Mouse (Mus musculus) liver, embryonic 14.5 days (tissue): ENCODE measurements around the gene Arl10. TPM values are rescaled to one million over a fixed set of nuclear protein-coding genes. Genes with fewer than 3 reads are reported as not detected.

Experiments used
- ATAC-seq: fragments of 200-750 bp; cut with Nextera tagmentation; 2 replicates; pipeline ENCODE4 v1.8.0; 2017; ENCODE audit warnings: moderate number of reproducible peaks, mild to moderate bottlenecking, moderate library complexity; ENCODE audit not compliant: insufficient read depth
- DNase-seq, 3 experiments: peaks; one replicate each; pipeline ENCODE4 v3.0.0-alpha.2; 2012 to 2013; ENCODE audit warnings: low read depth in 3 of 3, low spot score in 3 of 3
- H3K27ac ChIP-seq: fragments of 300-500 bp; sonication (generic); 2 replicates; pipeline ENCODE4 v1.5.1; 2014; ENCODE audit warnings: moderate library complexity, mild to moderate bottlenecking, control low read depth, inconsistent platforms
- H3K27me3 ChIP-seq: fragments of 300-500 bp; sonication (generic); 2 replicates; pipeline ENCODE4 v1.6.1; 2014; ENCODE audit warnings: mild to moderate bottlenecking, low read length, moderate library complexity; ENCODE audit not compliant: control insufficient read depth, insufficient read depth
- H3K36me3 ChIP-seq: fragments of 300-500 bp; sonication (generic); replicated peaks from 2 replicates; pipeline ENCODE4 v1.6.1; 2014; ENCODE audit warnings: low read depth; ENCODE audit not compliant: control insufficient read depth, insufficient read depth
- H3K4me1 ChIP-seq, 2 experiments: fragments of 200-500 bp in 1 of 2; fragments of 300-500 bp in 1 of 2; sonication (generic) in 1 of 2; replicated peaks; 2 replicates each; pipeline ENCODE4 v1.6.1; 2012 to 2014; ENCODE audit warnings: antibody characterized with exemption in 1 of 2, inconsistent platforms in 1 of 2, low read length in 1 of 2; ENCODE audit not compliant: control insufficient read depth in 2 of 2, insufficient read depth in 2 of 2
- H3K4me2 ChIP-seq: fragments of 300-500 bp; sonication (generic); 2 replicates; pipeline ENCODE4 v1.6.1; 2014; ENCODE audit warnings: low read depth, mild to moderate bottlenecking, control low read depth, moderate library complexity
- H3K4me3 ChIP-seq, 2 experiments: fragments of 200-500 bp in 1 of 2; fragments of 300-500 bp in 1 of 2; sonication (generic) in 1 of 2; 2 replicates each; pipeline ENCODE4 v1.5.1; 2012 to 2014; ENCODE audit warnings: low read depth in 2 of 2, low read length in 2 of 2, mild to moderate bottlenecking in 2 of 2, control low read depth in 1 of 2, inconsistent platforms in 1 of 2, moderate library complexity in 1 of 2; ENCODE audit not compliant: insufficient read depth in 1 of 2
- H3K9ac ChIP-seq: fragments of 300-500 bp; sonication (generic); replicated peaks from 2 replicates; pipeline ENCODE4 v1.6.1; 2014; ENCODE audit warnings: mild to moderate bottlenecking, control low read depth, moderate library complexity
- H3K9me3 ChIP-seq: fragments of 300-500 bp; sonication (generic); 2 replicates; pipeline ENCODE4 v1.6.1; 2016; ENCODE audit warnings: low read length, mixed read lengths; ENCODE audit not compliant: control insufficient read depth
- CTCF ChIP-seq: IDR thresholded peaks from 2 replicates; pipeline ENCODE4 v1.5.1; 2016; ENCODE audit warnings: antibody characterized with exemption, low read depth, control low read depth
- EP300 ChIP-seq: IDR thresholded peaks from 2 replicates; pipeline ENCODE4 v1.6.1; 2016; ENCODE audit warnings: antibody characterized with exemption, low read depth
- WGBS: fragments of 180-500 bp; shearing (Covaris S2); extraction: QIAGEN DNeasy Blood & Tissue Kit; methylation state at CpG from one replicate; pipeline ENCODE4 v1.1.7; 2014; ENCODE audit not compliant: insufficient replicate concordance; 5-methylcytosine and 5-hydroxymethylcytosine counted together
- microRNA-seq: library from miRNA; unstranded; fragments of <30 nt; microRNA quantifications from one replicate; pipeline ENCODE4, GENCODE M21; 2016
- polyA plus RNA-seq, 2 experiments: library from polyadenylated mRNA; depleted of rRNA in 1 of 2; stranded (reverse) in 1 of 2; unstranded in 1 of 2; fragments of >200 nt; fragmentation: Nextera tagmentation in 1 of 2; extraction: Ambion mirVana in 1 of 2; gene quantifications; 2 replicates each; pipeline versions ENCODE4 v1.2.1 to v1.2.3; 2012 to 2014

Arl10 gene
- polyA plus RNA-seq, 2 experiments, result 4.2 to 5.6 TPM

- no peak overlapping the region for H3K4me2 ChIP-seq
- no peaks in the 10 kb centered on the region for H3K9me3 ChIP-seq
- H3K9ac ChIP-seq, result no peak overlapping the region
- no peak overlapping the region for H3K27ac ChIP-seq
- TF ChIP-seq CTCF (peak; percentile 40; the same call in 1 of the 2 replicates), EP300 (no peak)
- WGBS, result 52% methylated on average over 6 of the region's 6 CpGs
- DNase-seq (no peak), ATAC-seq (no peak)
- no peaks in the 10 kb centered on the region for H3K36me3 ChIP-seq
- no peak overlapping the region for H3K4me3 ChIP-seq
- no peaks in the 10 kb centered on the region for H3K27me3 ChIP-seq
- peaks cover 5% of the 10 kb centered on the region in 2 experiments for H3K4me1 ChIP-seq
These were observed 42.2 kb downstream of the Arl10 start for GRCm38 (mm10) chr13:54616998-54617397.

DNA sequence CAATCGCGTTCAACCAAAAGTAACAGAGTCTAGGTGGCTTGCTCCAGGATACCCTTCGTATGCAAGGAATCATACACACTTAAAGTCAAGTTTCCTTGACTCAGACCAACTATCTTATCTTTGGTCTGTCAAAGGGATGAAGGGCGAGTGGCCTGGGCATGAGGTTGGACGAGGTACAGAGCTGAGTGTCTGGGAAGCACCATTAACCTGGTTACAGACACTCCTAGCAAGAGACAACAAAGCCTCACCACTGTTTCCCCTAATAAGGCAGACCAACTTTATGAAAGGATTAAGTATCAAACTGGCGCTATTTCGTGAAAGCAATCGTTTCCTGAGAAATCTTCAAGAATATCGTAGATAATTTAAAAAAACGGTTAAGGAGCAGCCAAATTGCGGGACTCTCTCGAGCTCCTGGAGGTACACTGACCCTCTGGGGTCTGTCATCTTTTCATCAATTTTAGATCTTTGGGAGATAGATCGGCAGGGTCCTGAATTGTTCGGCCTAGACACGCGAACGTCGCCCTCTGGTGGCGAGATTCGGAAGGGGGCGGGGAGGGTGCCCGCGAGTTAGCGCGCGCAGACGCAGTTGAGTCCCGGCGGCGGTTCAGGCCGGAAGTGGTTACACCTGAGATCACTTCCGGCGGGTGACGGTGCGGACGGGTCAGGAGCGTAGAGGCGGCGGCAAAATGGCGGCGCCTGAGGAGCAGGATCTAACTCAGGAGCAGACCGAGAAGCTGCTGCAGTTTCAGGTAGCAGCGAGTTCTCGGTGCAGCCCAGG is 46.5 kb downstream of the Arl10 start, which contains the start of gene Faf2:
TSS of gene Faf2 (plus strand) at position 630 of the 778 bp plus-strand sequence.
- 9% methylated on average over 44 of the region's 44 CpGs for WGBS

DNA sequence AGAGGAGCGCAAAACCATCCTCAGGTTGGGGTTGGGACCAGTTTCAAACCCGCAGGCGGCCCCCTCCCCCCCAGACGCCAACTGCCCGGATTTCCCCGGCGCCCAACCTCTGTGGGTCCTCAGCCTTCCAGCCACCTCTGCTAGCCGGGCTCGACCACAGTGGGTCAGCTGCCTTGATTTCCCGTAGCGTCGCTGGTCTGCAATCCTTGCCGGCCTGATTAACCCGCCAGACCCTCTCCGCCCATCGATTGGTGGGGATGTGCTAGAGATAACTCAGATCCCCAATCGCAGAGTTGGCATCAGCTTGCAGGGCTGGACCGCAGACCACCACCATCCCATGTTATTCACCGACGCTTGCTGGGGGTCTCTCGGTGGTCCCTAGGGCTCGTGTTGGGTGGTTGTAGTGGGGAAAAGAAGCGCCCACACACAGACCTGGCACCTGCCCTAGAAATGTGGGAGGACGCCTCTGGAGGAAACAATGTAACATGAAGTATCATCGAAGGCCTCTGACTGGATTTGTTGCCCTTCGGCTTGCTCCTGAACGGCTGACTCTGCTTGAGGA is 47.2 kb downstream of the Arl10 start:
- DNase-seq (peak in 1 of 3 experiments; percentile 20), ATAC-seq (peak; percentile 52)
- Histone ChIP-seq H3K9ac (peak overlapping the region; percentile 95), H3K27ac (peak overlapping the region; percentile 59), H3K4me2 (peak overlapping the region; percentile 81), H3K4me1 (peaks cover 9 to 12% of the 10 kb centered on the region in 2 experiments), H3K9me3 (no peaks in the 10 kb centered on the region), H3K27me3 (no peaks in the 10 kb centered on the region), H3K36me3 (no peaks in the 10 kb centered on the region), H3K4me3 (peak overlapping the region; percentile 87 to 88)
- 1% methylated on average over 27 of the region's 27 CpGs for WGBS
- TF ChIP-seq CTCF, result no peak
- TF ChIP-seq EP300, result no peak

More for the DNA sequence above, 46.5 kb downstream of the Arl10 start, which contains the start of gene Faf2:
- DNase-seq, result peak; percentile 90 to 92 (median 91)
- TF ChIP-seq EP300 (no peak), CTCF (peak; percentile 99)
- H3K4me3 ChIP-seq, result peak within 1 kb of the TSS; percentile 87 to 88
- H3K27me3 ChIP-seq, result no peaks in the 10 kb centered on the region
- H3K9ac ChIP-seq, result peak within 1 kb of the TSS; percentile 95
- ATAC-seq, result peak; percentile 99
- peaks cover 9 to 12% of the 10 kb centered on the region in 2 experiments for H3K4me1 ChIP-seq
- no peaks in the 10 kb centered on the region for H3K36me3 ChIP-seq
- peak within 1 kb of the TSS; percentile 59 for H3K27ac ChIP-seq
- H3K4me2 ChIP-seq, result peak within 1 kb of the TSS; percentile 81
- no peaks in the 10 kb centered on the region for H3K9me3 ChIP-seq

DNA sequence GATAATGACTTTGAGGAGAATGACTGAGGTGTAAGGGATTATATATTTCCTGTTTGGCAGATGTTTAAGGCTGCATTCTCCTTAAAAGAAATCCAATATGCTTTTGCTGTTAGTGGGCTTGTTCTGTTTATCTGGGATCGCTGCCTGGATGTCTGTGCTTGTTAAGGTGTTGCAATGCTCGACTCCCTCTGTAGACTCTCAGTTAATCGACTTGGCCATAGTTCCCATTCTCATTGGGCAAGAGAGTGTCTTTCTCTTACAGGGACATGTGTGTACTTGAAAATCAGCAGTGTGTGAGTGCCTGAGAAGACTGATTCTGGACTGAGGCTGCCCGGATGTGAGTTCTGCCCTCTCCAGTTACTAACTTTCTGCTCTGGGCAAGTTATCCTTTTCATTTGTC is 54.3 kb downstream of the Arl10 start:
- ATAC-seq, result no peak
- WGBS, result 69% methylated on average over 4 of the region's 4 CpGs
- Histone ChIP-seq H3K36me3 (no peaks in the 10 kb centered on the region), H3K4me2 (peak overlapping the region; percentile 22; the same call in 1 of the 2 replicates), H3K9me3 (no peaks in the 10 kb centered on the region), H3K4me3 (no peak overlapping the region), H3K4me1 (no peaks in the 10 kb centered on the region), H3K9ac (no peak overlapping the region), H3K27ac (peak overlapping the region; percentile 6; the same call in 1 of the 2 replicates), H3K27me3 (no peaks in the 10 kb centered on the region)
- TF ChIP-seq EP300, result no peak
- no peak for TF ChIP-seq CTCF
- no peak for DNase-seq

Small RNA genes lying within 50 kb of the gene (microRNA-seq; reads per million reads assigned to microRNA genes)
- gene Gm24195, result not detected

Other genes starting within 250 kb of the Arl10 start
- 0.39 and 0.49 TPM in 2 replicates for gene Cplx2, start 203.7 kb upstream of the Arl10 start, polyA plus RNA-seq (2012; rRNA removed)
- 0.24 and 0.28 TPM in 2 replicates for gene Cplx2, start 203.7 kb upstream of the Arl10 start, polyA plus RNA-seq (2014; fragmentation: Nextera tagmentation; extraction: Ambion mirVana)
- 15.7 and 21.3 TPM in 2 replicates for gene Thoc3, start 106.2 kb upstream of the Arl10 start, polyA plus RNA-seq (2012; rRNA removed)
- 46.6 and 48.4 TPM in 2 replicates for gene Thoc3, start 106.2 kb upstream of the Arl10 start, polyA plus RNA-seq (2014; fragmentation: Nextera tagmentation; extraction: Ambion mirVana)
- 2.5 and 2.8 TPM in 2 replicates for gene Simc1, start 71.2 kb upstream of the Arl10 start, polyA plus RNA-seq (2012; rRNA removed)
- gene Simc1, start 71.2 kb upstream of the Arl10 start, polyA plus RNA-seq (2014; fragmentation: Nextera tagmentation; extraction: Ambion mirVana), result 1.5 and 2.0 TPM in 2 replicates
- gene 4833439L19Rik, start 9.6 kb upstream of the Arl10 start, polyA plus RNA-seq (2012; rRNA removed), result 22.2 TPM in 2 replicates
- gene 4833439L19Rik, start 9.6 kb upstream of the Arl10 start, polyA plus RNA-seq (2014; fragmentation: Nextera tagmentation; extraction: Ambion mirVana), result 36.1 and 45.1 TPM in 2 replicates
- gene Nop16, start 15.1 kb downstream of the Arl10 start, polyA plus RNA-seq (2012; rRNA removed), result 16.6 and 26.3 TPM in 2 replicates
- gene Nop16, start 15.1 kb downstream of the Arl10 start, polyA plus RNA-seq (2014; fragmentation: Nextera tagmentation; extraction: Ambion mirVana), result 20.6 and 25.9 TPM in 2 replicates
- gene Higd2a, start 15.2 kb downstream of the Arl10 start, polyA plus RNA-seq (2012; rRNA removed), result 55.7 and 57.7 TPM in 2 replicates
- 112 and 113 TPM in 2 replicates for gene Higd2a, start 15.2 kb downstream of the Arl10 start, polyA plus RNA-seq (2014; fragmentation: Nextera tagmentation; extraction: Ambion mirVana)
- 11.1 and 15.2 TPM in 2 replicates for gene Cltb, start 36.3 kb downstream of the Arl10 start, polyA plus RNA-seq (2012; rRNA removed)
- 30.6 and 33.3 TPM in 2 replicates for gene Cltb, start 36.3 kb downstream of the Arl10 start, polyA plus RNA-seq (2014; fragmentation: Nextera tagmentation; extraction: Ambion mirVana)
- gene Faf2, start 46.8 kb downstream of the Arl10 start, polyA plus RNA-seq (2012; rRNA removed), result 9.5 and 11.0 TPM in 2 replicates
- 31.2 and 36.9 TPM in 2 replicates for gene Faf2, start 46.8 kb downstream of the Arl10 start, polyA plus RNA-seq (2014; fragmentation: Nextera tagmentation; extraction: Ambion mirVana)
- gene Rnf44, start 118.9 kb downstream of the Arl10 start, polyA plus RNA-seq (2012; rRNA removed), result 26.5 and 31.7 TPM in 2 replicates
- gene Rnf44, start 118.9 kb downstream of the Arl10 start, polyA plus RNA-seq (2014; fragmentation: Nextera tagmentation; extraction: Ambion mirVana), result 25.3 and 33.1 TPM in 2 replicates
- 6.6 and 7.6 TPM in 2 replicates for gene Cdhr2, start 126.4 kb downstream of the Arl10 start, polyA plus RNA-seq (2012; rRNA removed)
- 8.6 and 8.9 TPM in 2 replicates for gene Cdhr2, start 126.4 kb downstream of the Arl10 start, polyA plus RNA-seq (2014; fragmentation: Nextera tagmentation; extraction: Ambion mirVana)
- 0.01 and 0.05 TPM in 2 replicates for gene Gprin1, start 174.9 kb downstream of the Arl10 start, polyA plus RNA-seq (2012; rRNA removed)
- gene Gprin1, start 174.9 kb downstream of the Arl10 start, polyA plus RNA-seq (2014; fragmentation: Nextera tagmentation; extraction: Ambion mirVana), result 0.03 TPM in 1 of 2 replicates, not detected in the other
- 0.02 and 0.06 TPM in 2 replicates for gene Sncb, start 191.6 kb downstream of the Arl10 start, polyA plus RNA-seq (2012; rRNA removed)
- gene Sncb, start 191.6 kb downstream of the Arl10 start, polyA plus RNA-seq (2014; fragmentation: Nextera tagmentation; extraction: Ambion mirVana), result not detected in 2 replicates
- gene Eif4e1b, start 209.0 kb downstream of the Arl10 start, polyA plus RNA-seq (2012; rRNA removed), result not detected in 2 replicates
- not detected in 2 replicates for gene Eif4e1b, start 209.0 kb downstream of the Arl10 start, polyA plus RNA-seq (2014; fragmentation: Nextera tagmentation; extraction: Ambion mirVana)
- 0.28 and 0.47 TPM in 2 replicates for gene Tspan17, start 214.4 kb downstream of the Arl10 start, polyA plus RNA-seq (2012; rRNA removed)
- 0.58 and 0.99 TPM in 2 replicates for gene Tspan17, start 214.4 kb downstream of the Arl10 start, polyA plus RNA-seq (2014; fragmentation: Nextera tagmentation; extraction: Ambion mirVana)